Mouse (Mus musculus) MEL (cell line): ENCODE results near the gene Dnaaf2.

ENCODE experiments used
- MYB ChIP-seq: IDR thresholded peaks from 2 replicates; pipeline ENCODE4 v1.6.1; 2011; ENCODE audit warnings: mild to moderate bottlenecking, low read depth, low read length, improper control_type of control experiment
- MYC ChIP-seq: IDR thresholded peaks from 2 replicates; pipeline ENCODE4 v1.6.1; 2011; ENCODE audit warnings: low read depth, mild to moderate bottlenecking, low read length, improper control_type of control experiment, moderate library complexity
- POLR2A ChIP-seq, 2 experiments: IDR thresholded peaks; 2 replicates each; pipeline ENCODE4 v1.6.1; 2011 to 2012; ENCODE audit warnings: low read length in 2 of 2, mild to moderate bottlenecking in 2 of 2, control low read depth in 1 of 2, improper control_type of control experiment in 1 of 2, low read depth in 1 of 2, moderate library complexity in 1 of 2; ENCODE audit not compliant: control insufficient read depth in 1 of 2, insufficient read depth in 1 of 2, poor library complexity in 1 of 2
- POLR2AphosphoS5 ChIP-seq: IDR thresholded peaks from 2 replicates; pipeline ENCODE4 v1.6.1; 2012; ENCODE audit warnings: low read depth, borderline replicate concordance, mild to moderate bottlenecking, inconsistent platforms, low read length, moderate library complexity, mixed read lengths
- SIN3A ChIP-seq: IDR thresholded peaks from 2 replicates; pipeline ENCODE4 v1.6.1; 2012; ENCODE audit warnings: low read length, improper control_type of control experiment, inconsistent platforms

- TF ChIP-seq MYB: no peak
- TF ChIP-seq SIN3A: no peak
- TF ChIP-seq MYC: no peak
- TF ChIP-seq POLR2AphosphoS5: no peak
- TF ChIP-seq POLR2A (IDR thresholded peaks at IDR 0.05; ENCODE audit: control insufficient read depth in 1 of 2, insufficient read depth in 1 of 2, low read depth in 1 of 2, low read length in 2 of 2, poor library complexity in 1 of 2): no peak
Measured at GRCm38 (mm10) chr12:69240876-69241275, 42.6 kb upstream of the Dnaaf2 start, which contains the start of gene Klhdc1.
